In genomic region chr12:116405045-116405835, GRCm38 (mm10) we compare ENCODE assay signal across 8 mouse cellular contexts. TPM values are rescaled to one million over a fixed set of nuclear protein-coding genes. Genes with fewer than 3 reads are reported as not detected.
DNase-seq lines count a peak whose midpoint lies in the region; ATAC-seq lines count a peak whose summit lies in the region.

Gene Ncapg2, plus strand, starts transcription at chr12:116405402.

- ATAC-seq in inflammation-experienced regulatory T-cells, adult 6 months = peak; percentile 99
- ATAC-seq in megakaryocyte-erythroid progenitor cell, adult 5-6 weeks (replicated peaks; ENCODE audit: low FRiP score, low TSS enrichment, poor library complexity, severe bottlenecking) = peak; percentile 95

- intact Hi-C loops in gastrocnemius, postnatal 14 days (cut with DNase I; ENCODE audit: low total_unique reads) = no loop called here
- intact Hi-C loops in left cerebral cortex, postnatal 10 days (cut with DNase I) = no loop called here

- DNase-seq in adrenal gland, adult (ENCODE audit: inconsistent age in 2 of 2, low spot score in 1 of 2) = peak; percentile 98 to 99
- DNase-seq in embryo, embryonic 10.5 days (ENCODE audit: low spot score) = peak; percentile 98
- DNase-seq in gastrocnemius, postnatal 14 days = peak; percentile 99
- peak; percentile 96 to 99 for DNase-seq in left cerebral cortex, postnatal 10 days (ENCODE audit: extremely low spot score in 1 of 2, low spot score in 2 of 2)
- peak; percentile 98 for DNase-seq in right cerebral cortex, postnatal 25 days
- peak; percentile 98 to 99 for DNase-seq in urinary bladder, postnatal 4 days (ENCODE audit: low spot score in 2 of 2)

RNA-seq across cellular contexts. Expression of gene Ncapg2, which starts in this region (rescaled TPM):
- total RNA-seq in gastrocnemius, postnatal 14 days (2021) = 1 to 10 TPM; 4.2 to 4.3 TPM
- 10 to 100 TPM in 1 of 3 experiments, 1 to 10 TPM in 2; 4.6 to 54.0 (median 5.7) TPM for polyA plus RNA-seq in inflammation-experienced regulatory T-cells, adult 6 months (2017; shearing (Covaris generic))
- 1 to 10 TPM; 7.4 to 8.8 TPM for total RNA-seq in left cerebral cortex, postnatal 10 days (2021)
- 81.5 and 90.3 TPM in 2 replicates for total RNA-seq in megakaryocyte-erythroid progenitor cell, adult 5-6 weeks (2014; fragmentation: Nextera tagmentation)
- total RNA-seq in megakaryocyte-erythroid progenitor cell, adult 5-6 weeks (2017) = 192 TPM in 2 replicates

Comparison
In these comparisons a context has a peak if more than half of its experiments do, and no peak if none do; other contexts are left out.
1. Peak in every context shown above with its lines: DNase-seq and ATAC-seq.
2. RNA of gene Ncapg2 (total RNA-seq): 81.5 to 192 TPM in megakaryocyte-erythroid progenitor cell, adult 5-6 weeks; 7.4 to 8.8 TPM in left cerebral cortex, postnatal 10 days and 4.2 to 4.3 TPM in gastrocnemius, postnatal 14 days; every median in the first group is over 4 times any median in the second.